Mouse (Mus musculus) intestine, embryonic 14.5 days (tissue): ENCODE measurements at regions not wholly inside any gene's neighbourhood (a gene's known extent, or its start where the extent isn't known, plus 50 kb on each side); places are given as distances from the start of the nearest gene placed in this dataset.

Source experiments
- ATAC-seq: fragments of 200-750 bp; cut with Nextera tagmentation; replicated peaks from 2 replicates; pipeline ENCODE4 v1.8.0; 2017; ENCODE audit warnings: low read depth, moderate number of reproducible peaks, moderate TSS enrichment, moderate library complexity; ENCODE audit not compliant: low FRiP score, low TSS enrichment
- DNase-seq: peaks from one replicate; pipeline ENCODE4 v3.0.0-alpha.2; 2018; ENCODE audit warnings: low spot score
- H3K27ac ChIP-seq: fragments of 300-500 bp; sonication (generic); 2 replicates; pipeline ENCODE4 v1.5.1; 2014; ENCODE audit warnings: low read depth, mild to moderate bottlenecking, control low read depth
- H3K27me3 ChIP-seq: fragments of 300-500 bp; sonication (generic); replicated peaks from 2 replicates; pipeline ENCODE4 v1.6.1; 2014; ENCODE audit warnings: low read length, control low read depth; ENCODE audit not compliant: control insufficient read depth, insufficient read depth
- H3K36me3 ChIP-seq: fragments of 300-500 bp; sonication (generic); 2 replicates; pipeline ENCODE4 v1.6.1; 2014; ENCODE audit warnings: low read length, control low read depth; ENCODE audit not compliant: control insufficient read depth, insufficient read depth
- H3K4me1 ChIP-seq: fragments of 300-500 bp; sonication (generic); replicated peaks from 2 replicates; pipeline ENCODE4 v1.6.1; 2014; ENCODE audit warnings: low read length, control low read depth, mixed read lengths; ENCODE audit not compliant: control insufficient read depth, insufficient read depth
- H3K4me2 ChIP-seq: fragments of 300-500 bp; sonication (generic); 2 replicates; pipeline ENCODE4 v1.6.1; 2014; ENCODE audit warnings: low read length
- H3K4me3 ChIP-seq: fragments of 300-500 bp; sonication (generic); 2 replicates; pipeline ENCODE4 v1.5.1; 2014; ENCODE audit warnings: low read depth, low read length, control low read depth, mixed read lengths
- H3K9ac ChIP-seq: fragments of 300-500 bp; sonication (generic); 2 replicates; pipeline ENCODE4 v1.6.1; 2014; ENCODE audit warnings: mild to moderate bottlenecking, low read length
- H3K9me3 ChIP-seq: fragments of 300-500 bp; sonication (generic); 2 replicates; pipeline ENCODE4 v1.6.1; 2016; ENCODE audit warnings: low read length, control low read depth; ENCODE audit not compliant: control insufficient read depth
- WGBS: fragments of 180-500 bp; shearing (Covaris S2); extraction: QIAGEN DNeasy Blood & Tissue Kit; methylation state at CpG from one replicate; pipeline ENCODE4 v1.1.7; 2014; 5-methylcytosine and 5-hydroxymethylcytosine counted together

DNA sequence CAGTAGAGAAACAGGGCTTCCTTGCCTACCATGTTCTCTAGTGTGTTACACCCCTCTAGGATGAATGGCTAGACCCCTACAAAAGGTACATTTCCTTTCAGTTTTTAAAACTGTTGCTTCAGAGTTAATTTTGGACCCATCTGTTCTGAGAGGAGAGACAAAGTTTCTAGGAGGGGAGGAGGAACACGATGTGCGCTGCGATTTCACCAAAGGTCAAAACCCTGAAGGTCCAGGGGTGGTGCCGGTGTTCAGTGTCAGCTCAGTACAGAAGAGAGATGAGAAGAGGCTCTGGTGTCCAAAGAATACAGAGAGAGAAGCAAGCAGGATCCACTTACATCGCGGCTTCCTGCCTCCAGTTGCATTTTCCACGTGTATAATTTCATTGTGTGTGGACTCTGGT lies 89.4 kb upstream of the Col1a2 start:
- H3K36me3 ChIP-seq = no peaks in the 10 kb centered on the region
- 71% methylated on average over 7 of the region's 7 CpGs for WGBS
- no peak for ATAC-seq

DNA sequence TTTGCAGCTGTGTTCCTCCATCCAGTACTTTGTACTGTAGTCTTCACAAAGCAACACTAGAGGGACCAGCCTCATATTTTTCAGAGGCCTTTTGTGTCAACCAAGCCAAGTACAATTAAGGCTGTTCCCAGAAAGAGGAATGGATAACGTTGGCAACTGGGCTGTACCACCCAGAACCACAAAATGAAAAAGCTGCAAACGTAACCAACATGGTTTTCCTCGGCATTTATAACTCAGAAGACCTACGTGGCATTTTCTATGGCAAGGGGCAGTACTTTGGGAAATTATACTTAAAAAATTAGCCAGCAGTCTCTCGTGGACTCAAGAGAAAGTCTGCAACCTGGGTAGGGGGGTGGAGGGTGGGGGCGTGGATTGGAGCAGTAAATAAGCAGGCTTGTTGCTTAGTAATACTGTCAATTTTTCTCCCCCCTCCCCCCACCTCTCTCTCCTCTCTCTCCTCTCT lies 87.3 kb upstream of the Col1a2 start:
- Histone ChIP-seq H3K4me3 (no peak overlapping the region), H3K27ac (peak overlapping the region; percentile 51; the same call in 1 of the 2 replicates), H3K9ac (no peak overlapping the region), H3K4me2 (peak overlapping the region; percentile 40), H3K9me3 (no peaks in the 10 kb centered on the region), H3K4me1 (0 out of 2 replicates have a peak, but pooled peaks cover 6% of the 10 kb centered on the region), H3K36me3 (no peaks in the 10 kb centered on the region), H3K27me3 (no peaks in the 10 kb centered on the region)
- ATAC-seq = peak; percentile 72
- WGBS = 25% methylated on average over 6 of the region's 6 CpGs
- peak; percentile 61 for DNase-seq

More for the DNA sequence above, 89.4 kb upstream of the Col1a2 start:
- H3K4me2 ChIP-seq = no peak overlapping the region
- no peak overlapping the region for H3K27ac ChIP-seq
- no peak for DNase-seq
- H3K4me3 ChIP-seq = no peak overlapping the region
- no peaks in the 10 kb centered on the region for H3K27me3 ChIP-seq
- no peaks in the 10 kb centered on the region for H3K9me3 ChIP-seq
- H3K4me1 ChIP-seq = 0 out of 2 replicates have a peak, but pooled peaks cover 6% of the 10 kb centered on the region
- H3K9ac ChIP-seq = no peak overlapping the region

DNA sequence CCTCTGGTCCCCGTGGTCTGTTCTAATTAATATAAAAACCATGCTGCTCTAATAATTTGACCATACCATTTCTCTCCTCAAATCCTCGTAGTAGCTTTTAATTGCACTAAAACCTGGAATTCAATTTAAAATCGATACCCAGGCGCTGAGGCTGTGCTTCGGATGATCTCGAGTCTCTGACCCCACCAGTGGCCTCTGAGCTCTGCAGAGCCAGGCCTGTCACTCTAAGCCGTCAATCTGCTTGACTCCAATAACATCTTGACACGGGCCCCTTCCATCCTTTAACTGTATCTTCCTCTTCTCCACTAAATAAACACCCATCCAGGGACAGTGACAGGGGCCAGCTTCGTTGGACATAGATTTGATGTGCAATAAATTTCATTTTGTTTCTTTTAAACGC lies 86.2 kb upstream of the Col1a2 start:
- Histone ChIP-seq H3K27ac (peak overlapping the region; percentile 22; the same call in 1 of the 2 replicates), H3K9ac (no peak overlapping the region), H3K4me1 (0 out of 2 replicates have a peak, but pooled peaks cover 6% of the 10 kb centered on the region), H3K36me3 (no peaks in the 10 kb centered on the region), H3K4me2 (no peak overlapping the region), H3K9me3 (no peaks in the 10 kb centered on the region), H3K4me3 (no peak overlapping the region), H3K27me3 (no peaks in the 10 kb centered on the region)
- ATAC-seq = no peak
- no peak for DNase-seq
- whole genome bisulfite sequencing = 46% methylated on average over 10 of the region's 10 CpGs

DNA sequence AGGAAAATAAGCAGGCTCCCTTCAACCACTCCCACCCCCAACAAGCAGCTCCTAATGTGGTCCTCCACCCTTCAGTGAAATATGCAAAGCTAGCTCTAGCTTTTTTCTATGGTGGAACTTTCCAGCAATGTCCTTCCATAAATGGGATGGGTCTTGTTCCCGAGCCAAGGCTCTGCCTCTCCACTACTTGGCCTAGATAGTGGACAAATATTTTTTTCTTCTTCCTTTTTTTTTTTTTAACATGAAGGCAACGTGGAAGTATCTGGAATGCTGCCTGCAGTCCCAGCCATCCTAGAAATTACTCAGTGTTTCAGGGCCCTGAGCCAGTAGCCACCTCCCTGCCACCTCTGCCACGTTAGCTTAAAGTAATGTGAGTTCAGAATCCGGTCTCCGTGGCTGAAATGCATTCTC lies 85.7 kb upstream of the Col1a2 start:
- H3K4me3 ChIP-seq = no peak overlapping the region
- no peaks in the 10 kb centered on the region for H3K36me3 ChIP-seq
- H3K27me3 ChIP-seq = no peaks in the 10 kb centered on the region
- peak overlapping the region; percentile 22; the same call in 1 of the 2 replicates for H3K27ac ChIP-seq
- DNase-seq (no peak), ATAC-seq (no peak)
- H3K9me3 ChIP-seq = no peaks in the 10 kb centered on the region
- 0 out of 2 replicates have a peak, but pooled peaks cover 6% of the 10 kb centered on the region for H3K4me1 ChIP-seq
- H3K9ac ChIP-seq = no peak overlapping the region
- 60% methylated on average over 5 of the region's 5 CpGs for WGBS
- no peak overlapping the region for H3K4me2 ChIP-seq

DNA sequence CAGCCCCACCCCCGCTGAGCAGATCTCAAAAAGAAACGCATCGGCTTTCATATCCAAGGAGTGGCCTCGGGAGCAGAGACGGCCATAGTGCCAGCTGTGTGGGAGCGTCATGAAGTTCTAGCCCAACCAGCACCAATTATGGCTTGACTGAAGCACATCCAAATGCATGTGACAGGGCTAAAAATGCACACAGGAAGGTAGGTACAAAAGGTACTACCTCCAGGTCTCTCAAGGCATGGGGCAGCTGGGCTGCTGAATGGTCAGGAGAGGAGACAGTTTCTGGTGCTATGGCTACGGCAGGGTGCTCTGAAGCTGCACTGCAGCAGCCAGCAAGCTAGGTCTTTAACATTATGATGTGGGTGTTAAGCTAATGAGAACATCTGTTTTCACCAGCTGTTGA lies 83.1 kb upstream of the Col1a2 start:
- no peaks in the 10 kb centered on the region for H3K36me3 ChIP-seq
- no peak overlapping the region for H3K9ac ChIP-seq
- no peaks in the 10 kb centered on the region for H3K9me3 ChIP-seq
- H3K27me3 ChIP-seq = no peaks in the 10 kb centered on the region
- H3K4me2 ChIP-seq = no peak overlapping the region
- no peak overlapping the region for H3K27ac ChIP-seq
- DNase-seq = no peak
- WGBS = 86% methylated on average over 7 of the region's 7 CpGs
- 0 out of 2 replicates have a peak, but pooled peaks cover 6% of the 10 kb centered on the region for H3K4me1 ChIP-seq
- no peak for ATAC-seq
- no peak overlapping the region for H3K4me3 ChIP-seq

DNA sequence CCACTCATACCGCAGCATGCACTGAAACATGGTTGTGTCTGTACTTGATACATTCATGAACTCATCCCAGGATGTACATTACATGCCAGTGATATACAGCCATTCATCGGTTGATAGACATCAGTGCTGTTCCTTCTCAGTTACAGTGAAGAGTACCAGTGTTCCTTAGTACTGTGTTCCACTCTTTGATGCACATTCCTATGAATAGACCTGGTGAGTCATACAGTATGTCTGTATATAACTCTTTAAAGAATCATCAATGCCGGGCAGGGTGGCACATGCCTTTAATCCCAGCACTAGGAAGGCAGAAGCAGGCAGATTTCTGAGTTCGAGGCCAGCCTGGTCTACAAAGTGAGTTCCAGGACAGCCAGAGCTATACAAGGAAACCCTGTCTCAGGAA lies 77.5 kb upstream of the Col1a2 start:
- H3K27me3 ChIP-seq = no peaks in the 10 kb centered on the region
- WGBS = 86% methylated on average over 4 of the region's 4 CpGs
- H3K4me1 ChIP-seq = no peaks in the 10 kb centered on the region
- DNase-seq (no peak), ATAC-seq (no peak)
- no peak overlapping the region for H3K4me2 ChIP-seq
- H3K27ac ChIP-seq = no peak overlapping the region
- no peaks in the 10 kb centered on the region for H3K36me3 ChIP-seq
- no peaks in the 10 kb centered on the region for H3K9me3 ChIP-seq
- H3K4me3 ChIP-seq = no peak overlapping the region
- H3K9ac ChIP-seq = no peak overlapping the region

DNA sequence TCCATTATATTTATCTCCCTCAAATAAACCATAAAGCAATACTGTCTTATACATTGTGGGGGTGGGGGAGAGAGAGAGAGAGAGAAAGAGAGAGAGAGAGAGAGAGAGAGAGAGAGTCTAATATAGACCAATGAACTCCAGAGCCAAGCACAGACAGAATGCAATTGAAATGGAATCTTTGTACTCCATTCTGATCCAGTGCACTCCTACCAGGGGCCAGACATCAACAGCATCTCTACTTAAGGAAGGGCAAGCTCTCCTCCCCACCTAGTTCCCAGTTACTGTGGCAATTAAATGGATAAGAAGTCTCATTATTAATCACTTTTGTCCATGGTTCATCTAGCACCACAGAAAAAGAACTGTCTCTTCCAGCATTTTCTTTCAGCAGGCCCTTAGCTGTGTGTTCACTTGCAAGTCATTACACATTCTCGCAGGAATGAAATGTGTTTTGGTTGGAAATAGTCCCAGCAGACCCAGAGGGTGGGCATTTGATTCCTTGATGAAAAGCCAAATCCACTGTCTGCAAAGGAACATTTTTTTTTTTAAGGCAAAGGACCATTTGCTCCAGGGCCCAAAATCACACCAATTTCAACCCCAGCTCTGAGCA lies 73.8 kb upstream of the Col1a2 start:
- Histone ChIP-seq H3K27me3 (no peaks in the 10 kb centered on the region), H3K27ac (no peak overlapping the region), H3K9me3 (no peaks in the 10 kb centered on the region), H3K4me3 (no peak overlapping the region), H3K36me3 (no peaks in the 10 kb centered on the region), H3K9ac (no peak overlapping the region), H3K4me1 (no peaks in the 10 kb centered on the region), H3K4me2 (no peak overlapping the region)
- ATAC-seq (no peak), DNase-seq (no peak)
- WGBS = 53% methylated on average over 1 of the region's 1 CpGs

DNA sequence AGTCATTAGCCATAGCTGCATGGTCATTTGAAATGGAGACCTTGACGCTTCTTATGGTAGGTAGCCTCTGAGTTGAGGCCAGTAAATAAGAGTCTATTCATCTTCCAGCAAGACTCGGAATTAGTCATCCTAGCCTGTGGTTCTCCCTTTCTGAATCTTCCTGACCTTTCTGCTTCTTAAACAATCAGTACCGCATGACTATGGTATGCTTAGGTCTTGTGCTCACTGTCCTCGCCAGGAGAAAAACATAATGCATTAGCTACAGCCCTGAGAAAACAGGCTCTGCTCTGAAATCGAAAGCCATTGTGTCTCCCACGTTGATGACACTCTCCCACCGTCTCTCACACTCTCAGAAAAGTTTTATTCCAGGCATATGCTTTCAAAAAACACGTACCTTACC lies 72.4 kb upstream of the Col1a2 start:
- no peak overlapping the region for H3K27ac ChIP-seq
- no peak overlapping the region for H3K4me2 ChIP-seq
- no peaks in the 10 kb centered on the region for H3K27me3 ChIP-seq
- no peak for ATAC-seq
- DNase-seq = no peak
- no peak overlapping the region for H3K4me3 ChIP-seq
- WGBS = 85% methylated on average over 8 of the region's 8 CpGs
- H3K36me3 ChIP-seq = no peaks in the 10 kb centered on the region
- H3K9ac ChIP-seq = no peak overlapping the region
- no peaks in the 10 kb centered on the region for H3K9me3 ChIP-seq
- H3K4me1 ChIP-seq = no peaks in the 10 kb centered on the region

DNA sequence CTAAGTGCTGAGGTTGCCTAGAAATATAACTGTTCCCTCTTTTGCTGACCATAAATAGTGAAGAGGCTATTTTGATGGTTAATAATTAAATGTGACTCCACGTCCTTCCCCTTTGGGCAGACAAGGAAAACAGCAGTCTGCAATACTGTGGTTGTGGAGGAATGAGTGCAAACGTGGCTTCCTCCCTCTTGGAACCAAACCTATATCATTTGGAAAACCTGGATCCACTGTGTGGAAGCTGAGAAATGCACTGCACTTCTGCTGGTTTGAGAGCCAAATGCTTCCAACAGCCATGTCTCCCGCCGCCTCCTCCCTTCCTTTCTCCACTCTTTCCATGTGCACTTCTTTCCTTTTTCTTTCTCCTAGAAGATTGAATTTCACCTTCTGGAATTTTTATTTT lies 68.2 kb upstream of the Col1a2 start:
- 65% methylated on average over 4 of the region's 4 CpGs for WGBS
- ATAC-seq (no peak), DNase-seq (no peak)
- Histone ChIP-seq H3K9ac (no peak overlapping the region), H3K9me3 (no peaks in the 10 kb centered on the region), H3K4me1 (no peaks in the 10 kb centered on the region), H3K27me3 (no peaks in the 10 kb centered on the region), H3K4me3 (no peak overlapping the region), H3K27ac (no peak overlapping the region), H3K36me3 (no peaks in the 10 kb centered on the region), H3K4me2 (no peak overlapping the region)
